Mouse (Mus musculus): ENCODE data around the gene Slmap. TPM values are rescaled to one million over a fixed set of nuclear protein-coding genes. Genes with fewer than 3 reads are reported as not detected.
"Not testable (repeated sequence)": the region's sequence is repeated elsewhere in the genome, so short reads cannot be mapped to it uniquely, and the experiment has no call there.

Gene Slmap
- total RNA-seq, 2 experiments from 2014 or later = 90.9 to 99.4 TPM

DNA sequence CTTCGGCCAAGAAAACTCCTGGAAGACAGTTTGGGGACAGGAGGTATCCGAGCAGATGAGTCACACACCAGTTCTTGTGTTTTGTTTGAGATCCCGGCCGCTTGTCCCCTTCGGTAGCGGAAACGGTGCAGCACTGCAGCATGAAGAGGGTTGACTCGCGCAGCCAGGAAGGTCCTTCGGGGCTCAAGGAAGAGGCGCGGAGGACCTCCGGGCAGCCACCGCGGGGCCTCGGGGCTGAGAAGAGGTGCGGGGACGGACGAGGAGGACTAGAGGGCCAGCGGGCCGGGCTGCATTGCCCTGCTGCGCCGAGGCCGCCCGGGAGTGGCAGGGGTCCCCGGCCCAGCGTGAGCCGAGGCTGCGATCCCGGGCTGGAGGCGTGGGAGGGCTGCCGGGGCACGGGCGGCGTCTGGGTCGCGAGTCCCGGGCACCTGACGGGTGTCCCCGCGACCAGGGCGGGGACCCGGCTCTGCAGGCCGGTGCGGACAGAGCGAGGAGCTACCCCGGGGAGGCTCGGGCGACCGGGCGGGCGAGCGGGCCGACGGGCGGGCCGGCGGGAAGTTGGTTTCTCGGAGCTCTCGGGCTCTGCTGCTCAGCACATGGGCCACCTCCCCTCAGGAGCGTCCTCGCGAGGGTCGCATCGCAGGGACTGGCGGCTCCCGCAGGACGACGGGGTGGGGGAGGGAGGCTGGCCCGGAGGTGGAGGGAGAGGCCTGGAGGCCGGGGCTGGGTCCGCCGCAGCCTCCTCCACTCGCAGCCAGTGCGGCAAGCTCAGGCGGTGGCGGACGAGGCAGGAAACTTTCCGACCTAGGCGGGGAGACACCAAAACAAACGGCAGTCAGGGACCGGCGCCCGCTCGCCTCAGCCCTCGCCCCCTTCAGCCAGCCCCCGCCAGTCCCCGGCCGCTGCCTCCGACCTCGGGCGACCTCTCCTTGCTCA, 642 bp downstream of the Slmap start:
- no peak for DNase-seq (ENCODE audit: low spot score in 2 of 2)

DNA sequence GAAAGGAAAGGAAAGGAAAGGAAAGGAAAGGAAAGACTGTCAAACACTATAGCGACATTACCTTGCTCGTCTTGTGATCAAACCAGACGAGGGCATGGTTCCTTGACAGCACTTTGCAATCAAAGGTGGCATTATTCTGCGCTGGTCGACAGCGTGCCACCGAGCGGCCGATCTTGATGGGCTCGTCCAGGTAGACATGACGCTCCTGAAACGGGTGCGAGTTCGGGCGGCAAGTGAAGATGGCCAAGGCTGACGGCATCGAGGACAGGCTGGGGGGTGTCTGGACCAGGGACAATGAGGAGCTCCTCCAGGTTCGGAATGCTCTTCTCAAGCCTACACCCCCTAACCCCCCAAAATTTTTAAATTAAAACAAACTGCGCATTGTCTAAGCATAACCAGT, 1.5 kb downstream of the Slmap start:
- DNase-seq (ENCODE audit: low spot score in 2 of 2) = peak in 1 of 2 experiments; percentile 7

DNA sequence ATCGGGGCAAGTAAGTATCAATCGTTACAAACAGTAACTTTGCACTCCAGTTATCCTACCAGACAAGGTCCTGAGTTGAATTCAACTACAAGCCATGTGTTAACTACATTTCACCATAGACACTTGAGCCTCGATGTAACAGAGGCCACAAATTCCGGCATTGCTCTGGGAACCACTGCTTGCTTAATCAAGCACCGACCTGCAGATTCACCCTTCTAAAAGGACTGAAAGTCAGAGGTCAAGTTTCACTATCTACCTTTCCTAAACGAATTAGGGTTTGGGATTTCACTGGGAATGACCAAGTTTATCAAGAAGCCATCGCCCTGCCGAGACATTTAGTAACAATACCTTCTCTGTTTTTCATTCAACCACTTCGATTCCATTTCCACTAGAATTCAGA, 2.0 kb downstream of the Slmap start:
- DNase-seq (ENCODE audit: low spot score in 2 of 2) = no peak

DNA sequence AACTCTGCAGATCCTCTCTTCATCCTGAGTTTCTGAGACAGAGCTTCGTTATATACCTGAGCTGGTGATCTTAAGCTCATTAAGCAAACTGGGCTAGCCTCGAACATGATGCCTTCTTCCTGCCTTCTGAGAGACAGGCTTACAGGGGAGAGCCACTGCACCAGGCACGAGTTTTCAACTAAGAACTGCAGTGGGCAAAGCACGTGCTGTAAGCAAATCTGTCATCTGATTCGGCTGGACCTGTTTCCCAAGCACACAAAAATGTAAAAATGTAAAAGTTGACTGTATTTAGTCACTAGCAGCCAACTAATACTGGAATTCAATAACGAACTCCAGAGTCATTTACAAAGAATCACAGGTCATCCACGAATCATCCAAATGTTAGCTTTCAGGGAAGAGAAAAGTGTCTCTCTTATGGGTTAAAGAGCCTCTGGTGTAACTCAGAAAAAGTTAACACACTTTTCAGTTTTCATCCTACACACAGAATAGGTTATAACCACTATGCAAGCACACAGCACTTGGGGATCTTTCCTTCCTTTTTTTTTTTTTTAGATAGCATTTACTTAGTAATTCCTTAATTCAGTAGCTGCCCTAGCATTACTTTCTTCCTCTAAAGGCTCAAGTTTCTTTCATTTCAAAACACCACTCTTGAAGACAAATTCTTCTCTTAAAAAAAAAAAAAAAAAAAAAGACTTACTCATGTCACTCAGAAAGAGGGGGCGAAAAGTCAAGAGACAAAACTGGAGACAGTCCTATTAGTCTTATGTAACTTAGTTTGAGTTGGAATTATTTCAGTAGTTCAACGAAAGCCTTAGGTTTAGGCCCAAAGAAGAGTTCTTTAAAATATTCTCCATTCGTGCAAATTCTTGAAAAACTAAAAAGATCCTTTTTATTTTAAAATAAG, 3.1 kb downstream of the Slmap start:
- DNase-seq (ENCODE audit: low spot score in 2 of 2) = no peak

- no peak for DNase-seq (ENCODE audit: low spot score in 2 of 2)
Observed at GRCm38 (mm10) chr14:26530350-26530749, 4.4 kb downstream of the Slmap start.

GRCm38 (mm10) chr14:26528296-26528695, 6.4 kb downstream of the Slmap start:
- no peak for DNase-seq (ENCODE audit: low spot score in 2 of 2)

GRCm38 (mm10) chr14:26525955-26526354, 8.8 kb downstream of the Slmap start:
- DNase-seq (ENCODE audit: low spot score in 2 of 2) = no peak

- no peak for DNase-seq (ENCODE audit: low spot score in 2 of 2)
Observed at GRCm38 (mm10) chr14:26523082-26523481, 11.6 kb downstream of the Slmap start.

- DNase-seq (ENCODE audit: low spot score in 2 of 2) = no peak
Observed at GRCm38 (mm10) chr14:26519831-26520230, 14.9 kb downstream of the Slmap start.

DNA sequence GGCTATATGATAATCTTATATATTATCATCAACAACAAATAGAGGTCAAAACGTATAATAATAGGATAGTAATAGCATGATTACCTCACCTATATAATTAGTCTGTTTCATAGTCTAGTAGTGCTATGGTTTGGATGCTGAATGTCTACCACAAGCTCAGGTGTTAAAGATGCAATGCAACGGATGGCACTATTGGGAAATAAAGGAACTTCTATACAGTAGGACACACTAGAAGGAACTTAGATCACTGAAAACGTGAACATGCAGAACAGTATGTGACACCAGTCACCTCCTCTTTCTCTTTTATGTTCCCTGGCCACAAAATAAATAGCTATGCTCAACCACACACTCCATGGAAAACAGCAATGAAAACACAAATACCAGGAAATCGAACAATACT, 16.9 kb downstream of the Slmap start:
- no peak for DNase-seq (ENCODE audit: low spot score in 2 of 2)

DNA sequence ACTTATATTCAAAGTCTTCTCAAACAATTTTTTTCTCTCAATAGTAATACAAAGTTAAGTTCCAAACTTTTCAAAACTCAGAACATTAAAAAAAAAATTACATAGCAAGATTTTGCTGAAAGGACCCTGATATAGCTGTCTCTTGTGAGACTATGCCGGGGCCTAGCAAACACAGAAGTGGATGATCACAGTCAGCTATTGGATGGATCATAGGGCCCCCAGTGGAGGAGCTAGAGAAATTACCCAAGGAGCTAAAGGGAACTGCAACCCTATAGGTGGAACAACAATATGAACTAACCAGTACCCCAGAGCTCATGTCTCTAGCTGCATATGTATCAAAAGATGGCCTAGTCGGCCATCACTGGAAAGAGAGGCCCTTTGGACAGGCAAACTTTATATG, 18.5 kb downstream of the Slmap start:
- not testable (repeated sequence) for DNase-seq (ENCODE audit: low spot score in 2 of 2)

DNA sequence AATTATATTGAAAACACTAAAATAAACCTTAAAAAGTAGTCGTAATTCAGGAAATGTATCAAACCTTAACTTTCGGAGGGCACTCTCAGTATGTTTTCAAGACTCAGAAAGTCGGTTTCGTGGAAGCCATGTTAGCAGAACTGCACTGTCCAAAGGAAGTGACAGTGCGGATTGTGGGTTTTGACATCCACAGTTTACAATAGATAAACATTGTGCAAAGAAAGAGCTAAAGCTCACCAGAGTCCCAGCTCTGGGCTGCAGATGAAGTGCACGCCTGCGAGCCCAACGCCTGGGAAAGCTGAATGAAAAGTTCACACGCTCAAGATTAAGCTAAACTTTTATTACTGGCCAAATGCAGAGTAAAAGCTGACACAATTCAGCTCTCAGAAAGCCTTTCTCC, 18.9 kb downstream of the Slmap start:
- no peak for DNase-seq (ENCODE audit: low spot score in 2 of 2)

- no peak for DNase-seq (ENCODE audit: low spot score in 2 of 2)
Observed at GRCm38 (mm10) chr14:26510545-26510944, 24.2 kb downstream of the Slmap start.

DNA sequence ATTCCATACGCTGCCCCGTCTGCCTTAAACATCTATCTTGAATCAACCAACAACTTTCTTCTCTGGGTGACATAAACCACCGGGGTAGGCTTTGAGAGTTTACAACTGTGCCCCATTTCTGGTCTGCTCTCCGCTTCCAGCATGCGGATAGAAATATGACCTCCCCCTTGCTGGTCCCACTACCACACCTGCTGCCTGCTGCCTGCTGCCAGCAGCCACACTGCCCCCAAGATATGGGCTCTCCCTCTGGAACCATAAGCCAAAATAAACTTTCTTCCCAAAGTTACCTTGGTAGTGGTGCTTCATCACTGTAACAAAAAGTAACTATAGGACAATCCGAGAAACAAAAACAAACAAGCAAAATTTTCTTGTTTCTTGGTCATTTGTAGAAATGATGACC, 26.6 kb downstream of the Slmap start:
- DNase-seq (ENCODE audit: low spot score in 2 of 2) = no peak

- no peak for DNase-seq (ENCODE audit: low spot score in 2 of 2)
Observed at GRCm38 (mm10) chr14:26507361-26507760, 27.4 kb downstream of the Slmap start.

DNA sequence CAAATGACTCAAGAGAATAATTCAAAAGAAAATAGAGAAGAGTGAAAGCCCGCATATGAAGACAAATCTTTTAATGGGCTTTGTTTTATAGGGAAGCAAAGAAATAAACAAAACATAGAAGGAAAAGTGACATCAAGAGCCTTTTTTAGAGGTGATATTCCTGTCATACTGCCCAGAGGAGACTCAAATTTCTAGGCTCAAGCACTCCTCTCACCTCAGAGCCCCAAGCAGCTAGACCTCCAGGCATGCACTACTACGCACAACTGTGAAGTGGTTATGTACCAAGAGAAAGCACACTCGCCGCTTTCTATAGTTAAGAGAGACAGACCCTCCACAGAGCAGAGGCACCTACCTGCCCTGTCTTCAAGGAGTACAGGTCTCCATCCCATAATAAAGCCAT, 30.2 kb downstream of the Slmap start:
- no peak for DNase-seq (ENCODE audit: low spot score in 2 of 2)

GRCm38 (mm10) chr14:26500136-26500933, 34.4 kb downstream of the Slmap start:
- no peak for DNase-seq (ENCODE audit: low spot score in 2 of 2)

DNA sequence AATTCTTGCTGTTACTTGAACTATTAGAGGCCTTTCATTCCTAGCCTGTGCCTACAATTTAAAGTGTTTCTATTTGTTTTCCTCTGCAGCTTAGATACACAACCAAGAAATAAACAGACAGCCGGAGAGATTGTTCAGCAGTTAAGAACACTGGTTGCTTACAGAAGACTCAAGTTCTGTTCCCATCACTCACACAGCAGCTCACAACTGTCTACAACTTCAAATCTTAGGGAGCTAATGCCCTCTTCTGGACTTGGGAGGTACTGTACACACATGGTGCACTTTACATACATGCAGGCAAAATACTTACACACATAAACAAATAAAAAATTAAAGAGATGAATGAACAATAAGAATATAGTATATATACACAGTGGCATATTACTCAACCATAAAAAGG, 39.7 kb downstream of the Slmap start:
- no peak for DNase-seq (ENCODE audit: low spot score in 2 of 2)

GRCm38 (mm10) chr14:26491150-26491549, 43.6 kb downstream of the Slmap start:
- DNase-seq (ENCODE audit: low spot score in 2 of 2) = peak; percentile 56 to 64

GRCm38 (mm10) chr14:26488329-26489020, 46.3 kb downstream of the Slmap start:
- DNase-seq (ENCODE audit: low spot score in 2 of 2) = no peak
